Mouse (Mus musculus) cerebellum, postnatal 36 days (tissue): ENCODE data around the gene Cuedc1.
"Not testable (repeated sequence)": the region's sequence is repeated elsewhere in the genome, so short reads cannot be mapped to it uniquely, and the experiment has no call there.

Experiments
- DNase-seq, 2 experiments: peaks; one replicate each; pipeline ENCODE4 v3.0.0; 2021 to 2022; ENCODE audit warnings: mixed read lengths in 2 of 2

Cuedc1 gene

DNA sequence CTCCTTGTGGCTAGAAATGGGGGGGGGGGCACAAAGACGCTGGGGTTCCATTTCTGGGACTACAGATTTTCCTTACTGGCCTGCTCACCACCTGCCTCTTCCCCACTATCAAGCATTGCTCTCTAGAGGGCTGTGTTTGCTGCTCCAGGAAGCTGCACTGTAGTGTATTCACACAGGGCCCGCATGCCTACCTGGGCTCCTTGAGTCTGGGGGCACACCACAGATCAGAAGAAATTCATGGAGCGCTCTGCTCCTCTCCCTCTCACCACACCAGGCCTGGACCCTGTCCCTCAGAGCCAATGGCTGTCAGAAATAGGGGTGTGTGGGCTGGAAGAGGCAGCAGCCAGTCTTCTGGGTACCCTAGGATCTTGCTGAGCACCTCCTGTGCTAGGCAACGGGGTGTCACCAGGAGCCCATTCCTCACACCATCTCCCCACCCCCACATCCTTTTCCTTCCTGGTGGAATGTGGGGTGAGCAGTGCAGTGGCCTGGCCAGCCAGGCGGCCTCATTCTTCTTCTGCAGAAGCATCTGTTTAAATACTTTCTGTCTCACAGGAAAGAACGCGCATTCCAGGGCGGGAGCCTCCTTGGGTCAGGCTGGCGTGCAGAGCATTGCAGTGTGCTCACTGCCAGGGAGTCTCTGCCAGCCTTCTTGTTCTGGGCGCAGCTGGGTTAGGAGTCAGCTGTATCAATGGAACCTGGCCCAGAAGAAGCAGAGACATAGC is 74.9 kb downstream of the Cuedc1 start:
- no peak for DNase-seq

DNA sequence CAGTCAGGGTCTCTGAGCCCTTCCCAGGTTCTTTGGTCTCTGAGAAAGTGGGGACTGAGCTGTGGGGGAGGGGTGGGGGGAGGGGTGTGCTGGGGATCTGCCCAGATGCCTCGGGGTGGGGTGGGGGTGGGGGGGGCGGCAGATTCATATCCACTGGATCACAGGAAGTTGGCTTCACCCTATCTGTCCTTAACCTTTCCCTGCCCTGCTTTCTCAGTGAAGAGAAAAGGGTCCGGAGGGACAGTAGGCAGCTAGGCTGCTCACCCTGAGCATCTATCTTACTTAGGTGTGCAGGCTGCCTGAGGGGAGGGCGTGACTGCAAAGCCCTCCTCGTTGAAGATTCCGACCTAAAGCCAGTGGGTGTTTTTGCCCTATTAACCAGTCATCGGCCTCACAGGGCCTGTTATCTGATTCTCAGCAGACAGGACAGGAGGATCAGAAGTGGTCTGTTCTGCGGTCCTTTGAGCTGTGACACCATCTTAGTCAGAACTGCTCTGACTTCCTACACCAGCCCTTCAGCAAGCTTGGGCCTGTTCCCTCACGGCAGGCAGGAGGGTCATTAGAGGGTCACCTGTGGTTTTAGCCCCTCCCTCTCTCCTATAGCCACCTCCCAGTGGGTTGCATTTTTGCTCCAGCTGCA is 75.6 kb downstream of the Cuedc1 start:
- no peak for DNase-seq

DNA sequence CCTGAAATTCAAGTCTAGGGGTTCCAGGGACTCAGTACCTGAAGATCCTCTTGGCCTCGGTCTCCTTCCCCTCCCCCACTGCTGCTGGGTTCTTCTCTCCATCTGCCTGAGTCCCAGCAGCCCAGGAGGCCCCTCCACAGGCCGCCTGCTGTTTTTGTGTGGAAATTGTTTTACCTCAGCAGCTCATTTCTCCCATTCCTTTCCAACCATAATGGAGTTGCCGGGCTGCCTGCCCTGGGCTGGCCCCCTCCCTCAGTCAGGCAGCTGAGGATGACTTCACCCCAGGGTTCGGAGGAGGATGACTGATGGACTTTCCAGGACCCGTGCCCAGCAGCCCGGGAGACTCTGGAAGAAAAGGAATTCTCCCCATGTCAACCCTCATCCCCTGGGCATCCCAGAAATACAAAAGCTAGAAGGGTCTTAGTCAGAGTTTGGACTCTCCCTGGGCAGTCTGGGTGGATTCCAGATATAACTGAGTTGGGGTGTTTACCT is 82.7 kb downstream of the Cuedc1 start:
- no peak for DNase-seq

DNA sequence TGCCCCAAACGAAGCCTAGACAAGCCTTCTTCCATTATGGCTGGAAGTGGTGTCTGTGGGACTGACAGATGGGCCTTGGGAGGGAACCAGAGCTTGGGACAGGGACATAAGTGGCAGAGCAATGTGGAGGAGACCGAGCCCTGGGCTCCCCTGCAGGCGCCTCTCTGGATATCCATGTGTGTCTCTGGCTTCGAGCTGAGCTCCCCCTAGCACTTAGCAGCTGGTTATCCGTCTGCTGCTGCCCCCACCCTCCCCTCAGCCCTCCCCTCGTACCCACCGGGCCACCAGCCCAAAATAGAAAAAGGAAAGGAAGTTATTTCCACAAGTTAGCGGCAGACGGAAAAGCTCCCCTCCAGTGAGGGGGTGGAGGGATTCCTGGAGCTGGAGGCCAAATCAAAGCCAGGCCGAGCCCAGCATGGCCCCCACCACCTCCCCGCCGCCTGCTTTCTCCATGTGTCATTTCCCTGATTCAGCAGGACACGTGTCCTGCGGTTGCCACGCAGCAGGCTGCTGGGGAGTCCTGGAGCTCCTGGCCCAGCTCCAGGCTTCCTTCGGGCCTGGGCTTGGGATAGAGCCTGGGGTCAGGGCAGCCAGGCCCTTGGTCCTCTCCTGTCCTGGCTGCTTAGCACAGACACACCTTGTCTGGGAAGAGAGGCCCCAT is 83.2 kb downstream of the Cuedc1 start:
- DNase-seq = peak in 1 of 2 experiments; percentile 50

DNA sequence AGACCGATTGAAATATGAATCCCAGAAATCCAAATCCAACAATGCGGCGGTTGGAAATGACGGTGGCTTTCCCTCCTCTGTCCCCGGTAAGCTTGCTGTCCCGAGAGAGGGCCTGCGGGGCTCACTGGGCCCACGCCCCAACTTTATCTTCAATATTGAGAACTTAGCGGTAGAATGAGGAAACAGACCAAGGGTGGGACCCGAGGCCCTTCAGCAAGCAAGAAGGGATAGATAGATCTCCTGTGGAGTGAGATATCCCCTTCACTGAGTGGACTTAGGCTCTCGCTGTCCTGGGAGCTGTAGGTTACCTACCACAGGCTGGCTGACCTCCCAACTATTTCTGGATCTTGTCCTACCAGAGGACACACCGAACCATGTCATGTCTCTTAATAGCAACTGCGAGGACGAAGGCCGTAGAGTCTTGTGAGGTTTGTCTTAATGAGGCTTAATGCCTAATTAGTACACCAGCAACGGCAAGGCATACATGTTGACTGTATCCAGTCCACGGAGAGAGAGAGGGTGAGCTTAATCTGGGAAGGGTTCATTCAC is 86.8 kb downstream of the Cuedc1 start:
- no peak for DNase-seq

DNA sequence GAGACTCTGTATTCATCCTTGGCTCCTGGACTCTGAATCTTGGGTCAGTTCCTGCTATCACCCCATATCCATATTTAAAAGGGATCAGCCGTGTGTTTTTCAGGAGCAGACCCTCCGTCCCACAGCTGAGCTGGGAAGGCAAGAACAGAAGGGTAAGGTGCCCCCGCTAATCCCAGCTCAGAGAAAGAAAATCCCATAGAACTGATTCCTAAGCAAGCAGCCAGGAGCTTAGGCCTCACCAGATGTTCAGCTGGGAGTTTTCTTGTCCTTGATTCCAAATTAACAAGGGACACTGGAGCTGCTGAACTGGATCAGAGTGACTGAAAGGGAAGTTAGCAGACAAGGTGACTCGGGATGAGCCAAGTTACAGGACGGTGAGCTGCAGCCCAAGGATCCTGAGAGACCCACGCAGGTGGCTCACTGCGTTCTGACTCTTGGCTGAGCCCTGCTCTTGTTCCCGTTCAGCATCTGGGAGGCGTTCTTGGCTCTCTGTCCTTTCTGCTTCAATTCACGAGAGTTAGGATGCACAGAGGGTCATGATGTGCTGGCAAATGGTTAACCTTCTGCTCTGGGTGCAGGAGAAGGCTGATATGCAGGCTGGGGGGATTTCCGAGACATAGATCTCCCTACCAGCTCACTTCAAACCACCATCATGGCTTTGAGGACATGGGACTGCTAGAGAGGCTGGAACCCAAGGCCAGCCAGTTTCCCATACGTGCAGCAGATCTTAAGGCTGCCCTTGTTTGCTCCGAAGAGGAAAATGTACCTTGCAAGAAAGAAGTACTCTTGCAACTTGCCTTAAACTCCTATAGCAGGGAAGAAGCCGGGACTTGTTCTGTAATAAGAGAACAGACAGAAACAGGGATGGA is 88.5 kb downstream of the Cuedc1 start:
- no peak for DNase-seq

DNA sequence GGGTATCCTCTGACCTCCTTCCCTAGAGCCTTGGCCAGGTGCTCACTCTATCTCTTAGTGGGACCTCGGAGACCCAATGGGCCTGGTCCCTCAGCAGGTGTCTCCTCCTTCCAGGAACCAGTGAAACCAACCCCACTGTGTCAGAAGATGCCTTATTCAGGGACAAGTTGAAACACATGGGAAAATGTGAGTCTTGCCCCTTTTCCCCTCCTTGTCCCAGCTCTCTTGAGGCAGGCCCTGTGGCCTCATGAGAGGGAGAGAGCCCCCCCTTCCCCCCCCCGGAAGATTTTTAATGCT is 89.0 kb downstream of the Cuedc1 start:
- no peak for DNase-seq

DNA sequence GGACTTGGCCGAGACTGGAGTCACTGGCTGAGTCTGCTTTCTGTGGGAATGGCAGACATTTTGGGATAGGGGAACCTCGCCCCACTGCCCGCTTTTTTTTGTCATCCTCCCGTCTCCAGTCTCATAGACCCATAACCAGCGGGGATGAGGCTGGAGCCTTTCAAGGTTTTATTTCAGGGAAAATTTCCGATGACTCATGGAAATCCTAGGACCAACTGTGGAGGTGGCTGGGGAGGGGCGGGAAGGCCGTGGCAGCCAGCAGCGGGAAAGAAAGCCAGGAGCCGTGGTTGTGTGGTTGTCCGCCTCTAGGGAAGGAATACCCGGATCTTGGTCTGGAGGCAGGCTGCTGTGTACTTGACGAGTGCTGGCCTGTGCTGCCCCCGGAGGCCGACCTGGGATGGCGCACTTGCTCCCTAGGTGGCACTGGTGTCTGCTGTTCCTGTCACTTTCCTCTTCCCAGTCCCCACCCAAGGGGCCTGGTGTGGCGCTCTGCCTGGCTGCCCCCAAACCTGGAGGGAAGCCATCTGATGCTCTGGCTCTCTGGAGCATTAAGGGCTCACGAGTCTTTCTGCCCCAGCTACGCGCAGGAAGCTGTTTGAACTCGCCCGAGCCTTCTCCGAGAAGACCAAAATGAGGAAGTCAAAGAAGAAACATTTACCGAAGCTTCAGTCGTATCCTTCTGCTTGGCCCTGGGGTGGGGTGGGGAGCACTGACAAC is 89.7 kb downstream of the Cuedc1 start:
- peak; percentile 87 to 91 for DNase-seq

DNA sequence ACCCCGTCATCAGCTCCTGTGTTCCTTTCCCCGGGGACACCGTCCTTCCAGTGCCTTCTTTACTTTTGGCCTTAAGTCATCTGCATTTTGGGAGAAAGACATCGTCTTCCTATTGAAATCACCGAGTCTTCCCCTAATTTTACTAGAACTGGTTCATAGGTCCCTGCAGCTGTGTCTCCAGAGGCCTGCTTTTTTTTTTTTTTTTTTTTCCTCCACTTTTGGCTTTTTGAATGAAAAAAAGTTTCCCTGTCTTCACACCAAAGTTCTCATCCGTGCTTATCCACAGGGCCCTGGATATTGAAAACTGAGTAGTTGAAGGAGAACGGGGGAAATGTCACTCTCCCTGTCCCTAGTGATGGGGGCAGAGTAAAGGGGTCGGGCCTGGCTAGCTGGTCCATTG is 90.4 kb downstream of the Cuedc1 start:
- no peak for DNase-seq

DNA sequence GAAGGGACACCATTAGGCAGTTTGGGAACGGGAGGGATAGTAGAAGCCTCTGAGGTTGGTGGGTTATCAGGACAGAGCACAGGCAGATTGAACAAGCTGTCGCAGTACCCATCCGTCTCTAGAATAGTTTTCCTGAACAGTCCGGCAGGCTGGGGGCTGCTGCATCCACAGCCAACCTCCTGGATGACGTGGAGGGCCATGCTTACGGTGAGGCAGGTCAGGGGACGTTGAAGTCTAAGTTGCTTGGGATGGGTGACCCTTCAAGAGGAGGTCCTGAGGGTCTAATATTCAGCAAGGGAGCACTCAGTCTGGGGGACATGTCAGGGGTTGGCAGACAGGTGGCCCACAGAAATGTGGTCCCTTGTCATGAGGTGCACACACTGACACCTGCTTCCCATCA is 90.8 kb downstream of the Cuedc1 start:
- no peak for DNase-seq

DNA sequence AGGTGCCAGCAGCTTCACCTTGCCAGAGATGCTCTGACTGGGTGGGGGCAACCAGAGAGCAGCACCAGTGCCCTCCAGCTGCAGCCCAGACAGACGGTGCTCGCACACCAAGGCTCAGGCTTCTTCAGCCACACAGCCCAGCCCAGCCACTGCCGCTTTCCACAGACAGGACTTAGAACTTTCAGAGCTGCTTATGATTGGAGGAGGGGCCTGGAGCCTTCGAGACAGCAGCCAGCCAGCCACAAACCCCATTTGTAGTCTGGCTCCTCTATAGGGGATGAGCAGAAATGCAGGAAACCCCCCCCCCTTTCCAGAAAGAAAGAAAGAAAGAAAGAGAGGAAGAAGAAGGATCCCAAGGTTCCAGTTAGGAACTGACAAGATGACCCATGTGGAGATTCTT is 94.7 kb downstream of the Cuedc1 start:
- no peak for DNase-seq

DNA sequence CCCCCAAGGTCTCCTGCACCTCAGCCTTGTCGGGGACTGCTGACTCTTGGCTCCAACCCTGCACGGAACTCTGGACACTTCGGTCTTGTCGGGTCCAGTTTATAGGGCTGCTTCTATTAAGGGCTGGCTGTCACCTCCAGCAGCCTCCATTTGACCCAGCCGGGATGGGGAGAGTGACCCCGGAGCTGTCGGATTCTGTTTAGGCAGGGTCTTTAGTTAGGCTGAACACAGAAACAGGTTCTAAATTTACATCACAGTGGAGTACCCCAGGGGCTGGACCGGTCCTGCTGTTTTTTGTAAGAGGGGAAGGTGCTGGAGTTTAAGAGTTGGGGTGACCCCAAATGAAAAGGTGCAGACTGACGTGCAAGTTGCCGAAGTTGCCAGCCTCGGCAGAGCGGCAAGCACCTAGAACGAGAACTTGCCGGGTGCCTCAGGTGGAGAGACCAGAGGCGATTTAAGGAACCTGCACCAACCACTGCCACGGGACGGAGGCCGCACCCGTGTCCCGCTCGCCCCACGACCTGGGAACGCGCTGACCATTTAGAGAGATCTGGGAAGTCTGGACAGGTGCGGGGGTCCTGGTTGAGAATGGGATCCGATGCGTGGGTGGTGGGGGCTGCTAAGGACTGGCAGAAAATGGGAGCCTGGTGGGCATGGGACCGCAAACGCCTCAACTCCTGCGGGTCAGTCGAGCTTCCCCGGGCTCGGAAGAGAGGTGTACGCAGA is 95.4 kb downstream of the Cuedc1 start:
- no peak for DNase-seq

DNA sequence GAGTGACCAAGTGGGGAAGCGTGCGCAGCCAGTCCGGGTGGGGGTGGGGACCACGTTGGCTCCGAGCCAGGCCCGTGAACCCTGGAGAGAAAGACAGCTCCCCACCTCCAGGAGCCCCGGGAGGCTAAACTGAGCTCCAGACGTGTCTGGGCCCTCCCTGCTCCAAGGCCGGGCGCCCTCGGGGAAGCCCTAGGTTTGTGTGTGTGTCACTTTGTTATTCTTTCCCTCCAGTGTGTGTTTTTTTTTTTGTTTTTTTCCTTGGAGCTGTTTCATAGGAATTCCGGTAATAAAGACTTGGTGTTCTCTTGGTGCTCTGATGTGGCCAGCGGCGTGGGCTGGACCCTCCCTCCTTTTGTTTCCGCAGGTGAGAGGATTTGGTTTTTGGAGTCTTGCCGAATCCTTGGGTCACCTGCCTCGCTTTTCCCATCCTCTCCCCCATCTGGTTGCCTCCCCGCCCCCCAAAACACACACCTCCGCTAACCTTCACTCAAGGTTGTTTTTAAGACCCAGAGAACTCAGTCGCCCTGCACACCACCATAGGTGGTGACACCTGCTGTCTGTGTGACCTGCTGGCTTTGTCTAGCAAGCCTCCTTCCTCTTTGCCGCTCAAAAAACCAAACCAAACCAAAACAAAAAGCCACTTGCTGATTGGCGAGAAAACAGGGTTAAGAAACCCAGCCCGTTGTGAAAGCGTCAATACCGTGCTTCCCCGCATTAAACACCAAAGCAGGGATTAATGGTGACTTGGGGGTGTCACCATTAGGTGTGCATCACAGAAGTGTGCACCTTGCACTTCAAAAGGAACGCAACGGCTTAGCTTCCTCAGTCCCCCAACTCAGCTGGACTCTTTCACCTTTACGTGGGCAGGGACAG is 96.2 kb downstream of the Cuedc1 start:
- DNase-seq = no peak

DNA sequence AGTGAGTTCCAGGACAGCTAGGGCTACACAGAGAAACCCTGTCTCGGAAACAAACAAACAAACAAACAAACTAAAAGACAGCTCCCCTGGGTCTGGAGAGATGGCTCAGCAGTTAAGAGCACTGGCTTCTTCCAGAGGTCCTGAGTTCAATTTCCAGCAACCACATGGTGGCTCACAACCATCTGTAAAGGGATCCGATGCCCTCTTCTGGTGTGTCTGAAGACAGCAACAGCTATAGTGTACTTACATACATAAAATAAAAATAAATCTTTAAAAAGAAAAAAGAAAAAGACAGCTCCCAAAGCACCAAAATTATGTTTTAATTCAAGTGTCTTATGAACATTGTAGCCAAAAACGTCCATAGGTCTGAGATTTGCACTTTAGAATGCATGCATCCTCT is 97.8 kb downstream of the Cuedc1 start:
- not testable (repeated sequence) for DNase-seq

DNA sequence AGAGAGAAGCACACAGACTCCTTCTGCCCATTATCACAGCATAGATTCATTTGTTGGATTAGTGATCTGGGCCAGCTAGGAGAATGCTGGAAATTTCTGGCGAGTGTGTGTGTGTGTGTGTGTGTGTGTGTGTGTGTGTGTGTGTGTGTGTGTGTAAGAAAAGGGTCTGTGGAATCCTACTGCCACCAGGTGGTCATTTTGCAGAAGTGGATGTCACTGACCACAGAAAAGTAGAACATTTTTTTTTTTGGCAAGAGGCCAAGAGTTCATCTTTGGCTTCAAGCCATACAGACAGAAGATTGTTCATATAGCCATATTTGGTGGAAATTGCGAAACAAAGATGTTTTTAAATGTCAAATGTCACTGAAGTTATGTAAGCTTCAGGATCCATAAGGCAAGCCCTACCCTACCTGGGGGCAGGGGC is 99.3 kb downstream of the Cuedc1 start:
- peak; percentile 63 to 71 for DNase-seq

DNA sequence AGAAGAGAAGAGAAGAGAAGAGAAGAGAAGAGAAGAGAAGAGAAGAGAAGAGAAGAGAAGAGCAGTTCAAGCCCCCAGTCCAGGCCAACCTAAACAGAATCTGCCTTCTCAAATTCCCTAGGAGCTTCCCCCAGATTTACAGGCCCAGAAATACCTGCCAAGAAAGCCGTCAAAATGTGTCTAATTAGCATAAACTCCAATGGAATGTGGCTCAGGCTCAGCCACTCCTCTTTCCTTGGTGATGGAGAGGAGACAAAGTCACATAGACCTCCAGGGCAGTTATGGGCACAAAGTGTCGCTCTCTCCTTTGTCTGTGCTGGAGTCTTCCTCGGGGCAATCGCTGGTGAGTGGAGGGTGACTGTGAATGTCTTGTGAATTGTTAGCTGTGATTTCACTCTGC is 100.4 kb downstream of the Cuedc1 start:
- no peak for DNase-seq

DNA sequence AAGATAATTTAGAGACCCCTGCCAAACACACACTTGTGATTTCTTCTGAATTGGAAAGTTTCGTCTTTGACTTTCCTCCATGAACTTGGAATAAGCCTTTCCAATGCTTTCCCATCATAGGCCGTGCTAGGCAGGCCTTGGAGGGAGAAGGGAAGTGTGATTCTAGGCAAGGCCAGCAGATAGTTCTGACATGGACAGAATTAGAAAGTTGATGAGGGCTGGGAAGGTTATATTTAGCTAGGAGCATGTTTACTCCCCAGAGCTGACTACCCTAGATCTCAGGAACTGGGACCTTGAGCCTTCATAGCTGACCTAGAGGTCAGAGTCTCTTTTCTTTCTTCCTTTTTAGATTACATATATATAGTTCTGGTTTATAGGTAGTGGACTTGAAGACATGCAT is 103.3 kb downstream of the Cuedc1 start:
- DNase-seq = no peak

DNA sequence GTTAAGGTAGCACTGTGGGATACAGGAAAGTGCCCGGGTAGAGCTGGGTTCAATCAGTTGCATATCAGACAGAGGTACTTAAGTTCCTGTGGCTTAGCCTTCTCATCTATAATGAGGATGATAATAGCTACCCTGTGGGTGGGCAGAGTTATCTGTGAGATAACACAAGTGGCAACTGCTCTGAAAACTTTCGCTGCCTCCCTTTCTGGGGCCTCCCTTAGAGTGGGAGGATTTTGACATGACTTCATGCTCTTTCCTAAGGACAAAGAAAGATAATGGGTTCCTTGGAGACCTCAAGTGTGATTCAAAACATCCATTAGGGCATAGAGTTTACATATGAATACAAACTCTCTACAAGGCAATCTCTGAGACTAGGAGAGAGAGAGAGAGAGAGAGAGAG is 104.2 kb downstream of the Cuedc1 start:
- no peak for DNase-seq

DNA sequence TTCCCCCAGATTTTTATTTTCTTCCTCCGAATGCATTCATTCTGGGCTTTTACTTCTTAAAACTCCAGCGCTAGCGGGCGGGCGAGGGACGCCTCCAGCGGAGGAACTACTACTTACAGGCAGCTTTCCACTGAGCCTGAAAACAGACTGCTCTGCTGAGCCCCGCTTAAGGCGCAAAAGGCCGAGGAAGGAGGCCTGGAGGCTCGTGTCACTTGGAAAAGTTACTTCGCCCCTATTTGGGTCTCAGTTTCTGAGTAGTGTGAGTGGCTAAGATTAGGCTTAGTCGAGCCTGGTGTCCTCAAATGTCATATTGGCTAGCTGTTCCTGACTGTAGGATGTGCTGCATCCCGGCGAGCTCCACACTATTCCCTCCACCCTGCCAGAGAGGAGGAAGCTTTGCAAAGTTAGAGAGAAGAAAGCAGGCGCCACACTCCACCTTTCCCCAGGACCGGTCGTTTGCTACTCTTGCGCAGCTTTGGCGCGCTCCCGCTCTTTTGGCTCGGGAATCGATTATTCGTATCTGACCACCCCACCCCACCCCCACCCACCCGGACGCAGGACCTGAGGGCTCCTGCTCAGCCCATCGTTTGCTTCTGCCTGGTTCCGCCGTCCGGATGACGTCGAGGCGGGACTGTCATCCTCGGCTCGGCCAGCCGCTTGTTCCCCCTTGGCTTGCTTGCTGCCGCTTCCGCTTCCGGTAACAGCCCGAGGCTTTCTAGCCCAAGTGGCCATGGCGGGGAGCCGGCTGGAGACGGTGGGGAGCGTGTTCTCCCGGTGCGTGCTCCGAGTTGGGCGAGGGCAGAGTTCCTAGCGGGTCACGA is 106.1 kb downstream of the Cuedc1 start, which contains the start of gene Mrps23:
Mrps23 (plus strand) TSS at position 677 of the 821 bp plus-strand sequence.
- DNase-seq = peak; percentile 90 to 92
